Mouse (Mus musculus) hindbrain, embryonic 13.5 days (tissue): ENCODE results near the gene Dock1. TPM values are rescaled to one million over a fixed set of nuclear protein-coding genes. Genes with fewer than 3 reads are reported as not detected.
A peak's percentile ranks its signal among the peaks of the same experiment; 100 is the strongest.

Experiments used
- ATAC-seq: fragments of 200-750 bp; cut with Nextera tagmentation; 2 replicates; pipeline ENCODE4 v1.8.0; 2017; ENCODE audit warnings: moderate TSS enrichment; ENCODE audit not compliant: low FRiP score
- H3K27ac ChIP-seq: fragments of 300-500 bp; sonication (generic); 2 replicates; pipeline ENCODE4 v1.5.1; 2015; ENCODE audit warnings: inconsistent platforms, mild to moderate bottlenecking, moderate library complexity
- H3K27me3 ChIP-seq: fragments of 300-500 bp; sonication (generic); 2 replicates; pipeline ENCODE4 v1.6.1; 2015; ENCODE audit warnings: mild to moderate bottlenecking, inconsistent platforms
- H3K36me3 ChIP-seq: fragments of 300-500 bp; sonication (generic); 2 replicates; pipeline ENCODE4 v1.6.1; 2015; ENCODE audit warnings: mild to moderate bottlenecking, inconsistent platforms
- H3K4me1 ChIP-seq: fragments of 300-500 bp; sonication (generic); replicated peaks from 2 replicates; pipeline ENCODE4 v1.6.1; 2015; ENCODE audit warnings: inconsistent platforms
- H3K4me2 ChIP-seq: fragments of 300-500 bp; sonication (generic); 2 replicates; pipeline ENCODE4 v1.6.1; 2015; ENCODE audit warnings: inconsistent platforms, mild to moderate bottlenecking, moderate library complexity
- H3K4me3 ChIP-seq: fragments of 300-500 bp; sonication (generic); 2 replicates; pipeline ENCODE4 v1.5.1; 2015; ENCODE audit warnings: mild to moderate bottlenecking, inconsistent platforms
- H3K9ac ChIP-seq: fragments of 300-500 bp; sonication (generic); 2 replicates; pipeline ENCODE4 v1.6.1; 2015; ENCODE audit warnings: mild to moderate bottlenecking, inconsistent platforms
- H3K9me3 ChIP-seq: fragments of 300-500 bp; sonication (generic); 2 replicates; pipeline ENCODE4 v1.6.1; 2016; ENCODE audit warnings: inconsistent platforms
- WGBS: fragments of 180-500 bp; shearing (Covaris S2); methylation state at CpG from one replicate; pipeline ENCODE4 v1.1.7; 2015; 5-methylcytosine and 5-hydroxymethylcytosine counted together
- polyA plus RNA-seq: library from polyadenylated mRNA; unstranded; fragments of >200 nt; fragmentation: Nextera tagmentation; extraction: Ambion mirVana; gene quantifications from 2 replicates; pipeline ENCODE4 v1.2.1, GENCODE M21; 2015

Gene Dock1
- polyA plus RNA-seq, result 7.8 and 9.4 TPM in 2 replicates

DNA sequence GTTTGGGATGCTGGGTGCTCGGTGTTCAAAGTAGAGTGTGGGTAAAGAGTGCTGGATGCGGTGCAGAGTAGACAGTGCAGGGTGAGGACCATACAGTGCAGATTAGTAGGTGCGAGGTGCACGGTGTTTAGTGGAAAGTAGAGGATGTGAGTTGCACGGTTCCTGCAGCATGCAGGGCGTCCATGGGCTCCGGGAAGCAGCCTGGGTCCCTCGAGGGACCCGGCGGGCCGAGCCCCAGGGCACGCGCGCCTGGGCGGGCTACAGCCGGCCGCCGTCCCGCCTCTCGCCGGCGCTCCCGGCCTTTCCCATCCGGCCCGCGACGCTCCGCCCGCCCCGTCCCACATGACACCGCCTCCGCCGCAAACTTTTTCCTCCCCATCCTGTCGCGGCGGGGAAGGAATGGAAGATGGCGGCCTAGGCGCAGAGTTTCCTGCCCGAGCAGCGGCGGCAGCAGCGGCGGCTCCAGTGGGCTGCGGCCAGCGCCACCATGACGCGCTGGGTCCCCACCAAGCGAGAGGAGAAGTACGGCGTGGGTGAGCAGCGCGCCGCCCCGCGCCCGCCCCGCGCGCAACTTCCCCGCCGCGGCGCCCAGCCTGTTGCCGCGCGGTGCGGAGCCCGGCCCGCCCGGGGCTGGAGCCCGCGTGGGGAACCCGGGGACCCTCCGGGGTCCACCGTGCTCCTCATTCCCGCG lies at the start of gene Dock1:
Gene Dock1 (plus strand): TSS at position 343 of the 691 bp plus-strand sequence.
- Histone ChIP-seq H3K9ac (peak within 1 kb of the TSS; percentile 67), H3K4me3 (peak within 1 kb of the TSS; percentile 66), H3K4me2 (peak within 1 kb of the TSS; percentile 95), H3K4me1 (peaks cover 33% of the 10 kb centered on the region), H3K27ac (peak within 1 kb of the TSS; percentile 67), H3K9me3 (no peaks in the 10 kb centered on the region), H3K36me3 (no peaks in the 10 kb centered on the region), H3K27me3 (peaks cover 38% of the 10 kb centered on the region)
- 3% methylated on average over 56 of the region's 77 CpGs for WGBS
- peak; percentile 81 for ATAC-seq

DNA sequence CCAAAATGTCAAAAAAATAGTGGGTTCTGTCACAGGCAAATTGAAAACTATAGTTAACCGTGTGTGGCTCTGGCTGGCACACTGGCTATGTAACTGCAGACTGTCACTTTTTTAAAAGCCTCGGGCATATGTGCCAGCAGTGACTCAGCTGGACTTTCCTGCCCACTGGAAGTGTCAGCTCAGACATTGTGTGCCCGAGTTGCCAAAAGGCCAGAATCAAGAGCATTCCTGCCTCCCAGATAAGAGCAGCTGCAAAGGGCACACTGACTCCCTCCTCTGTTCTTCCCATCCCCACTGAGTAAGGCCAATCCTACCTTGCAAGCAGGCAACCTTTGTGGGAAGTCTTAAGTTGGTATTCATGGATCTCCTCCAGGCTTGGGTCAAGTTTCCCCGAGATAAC lies 42.5 kb upstream of the Dock1 start:
- H3K4me1 ChIP-seq, result no peaks in the 10 kb centered on the region
- no peak overlapping the region for H3K9ac ChIP-seq
- no peak overlapping the region for H3K4me3 ChIP-seq
- ATAC-seq, result no peak
- WGBS, result 84% methylated on average over 4 of the region's 4 CpGs
- H3K36me3 ChIP-seq, result no peaks in the 10 kb centered on the region
- no peak overlapping the region for H3K27ac ChIP-seq
- H3K27me3 ChIP-seq, result no peaks in the 10 kb centered on the region
- H3K9me3 ChIP-seq, result 0 out of 2 replicates have a peak, but pooled peaks cover under 1% of the 10 kb centered on the region
- H3K4me2 ChIP-seq, result no peak overlapping the region

GRCm38 (mm10) chr7:134650246-134650830 lies 20.1 kb upstream of the Dock1 start:
- Histone ChIP-seq H3K27ac (no peak overlapping the region), H3K4me2 (no peak overlapping the region), H3K9me3 (no peaks in the 10 kb centered on the region), H3K9ac (no peak overlapping the region), H3K4me1 (no peaks in the 10 kb centered on the region), H3K27me3 (no peaks in the 10 kb centered on the region), H3K4me3 (no peak overlapping the region), H3K36me3 (no peaks in the 10 kb centered on the region)
- ATAC-seq, result no peak
- WGBS, result 90% methylated on average over 8 of the region's 8 CpGs

- Histone ChIP-seq H3K9me3 (no peaks in the 10 kb centered on the region), H3K4me3 (no peak overlapping the region), H3K4me1 (no peaks in the 10 kb centered on the region), H3K4me2 (no peak overlapping the region), H3K27me3 (no peaks in the 10 kb centered on the region), H3K9ac (no peak overlapping the region), H3K27ac (no peak overlapping the region), H3K36me3 (no peaks in the 10 kb centered on the region)
- ATAC-seq, result no peak
- WGBS, result 82% methylated on average over 3 of the region's 3 CpGs
Observed at GRCm38 (mm10) chr7:134651071-134651470, 19.4 kb upstream of the Dock1 start.

DNA sequence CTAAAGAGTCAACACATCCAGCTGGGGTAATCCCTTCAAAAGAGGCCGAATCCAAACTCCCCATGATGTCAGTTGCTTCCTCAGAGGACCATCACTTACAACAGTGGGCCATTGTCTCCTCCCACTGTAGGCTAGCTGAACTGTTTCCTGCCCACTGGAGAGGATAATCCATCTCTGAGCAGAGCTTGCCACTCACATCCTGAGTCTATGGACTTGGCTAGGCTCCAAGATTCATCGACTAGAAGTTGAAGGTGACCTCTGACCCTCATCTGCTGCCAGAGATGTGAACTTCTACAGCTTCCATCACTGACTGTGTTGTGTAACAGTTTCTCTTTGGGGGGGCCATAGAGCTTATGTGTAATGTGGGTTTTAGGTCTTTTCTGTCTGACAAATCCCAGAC lies 7.2 kb upstream of the Dock1 start:
- Histone ChIP-seq H3K4me2 (no peak overlapping the region), H3K27ac (no peak overlapping the region), H3K9ac (no peak overlapping the region), H3K36me3 (no peaks in the 10 kb centered on the region), H3K27me3 (peaks cover 3% of the 10 kb centered on the region; the same call in 1 of the 2 replicates), H3K4me1 (no peaks in the 10 kb centered on the region), H3K9me3 (peaks cover 8% of the 10 kb centered on the region; the same call in 1 of the 2 replicates), H3K4me3 (no peak overlapping the region)
- 18% methylated on average over 2 of the region's 2 CpGs for WGBS
- ATAC-seq, result no peak

DNA sequence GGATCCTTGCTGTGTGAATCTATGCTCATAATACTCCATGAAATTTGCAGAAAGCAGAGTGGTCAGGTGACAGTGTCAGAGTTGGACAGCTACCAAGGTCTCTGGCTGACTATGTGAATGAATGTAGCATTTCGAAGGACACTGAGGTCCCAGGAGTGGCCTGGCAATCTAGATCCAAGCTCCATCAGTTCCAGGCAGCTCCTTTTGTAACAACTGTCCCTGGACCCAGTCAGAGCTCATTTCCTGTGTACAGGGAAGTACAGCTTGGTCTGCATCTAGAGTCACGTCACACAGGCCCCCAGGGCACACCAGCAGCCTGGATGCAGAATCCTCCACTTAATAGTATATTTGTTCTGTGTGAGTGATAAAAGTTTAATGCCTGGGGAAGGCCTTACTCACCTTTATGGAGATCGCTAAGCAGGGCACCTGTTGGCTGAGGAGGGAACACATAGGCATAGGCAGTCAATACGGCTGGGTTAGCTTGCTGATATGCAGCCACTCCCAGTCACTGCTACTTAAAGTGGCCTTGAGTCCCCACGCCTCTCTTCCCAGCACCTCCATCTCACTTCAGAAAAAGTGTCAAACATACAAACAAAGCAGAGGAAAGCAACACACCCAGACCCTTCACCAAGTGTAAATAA lies 4.7 kb upstream of the Dock1 start:
- 90% methylated on average over 5 of the region's 5 CpGs for WGBS
- H3K9me3 ChIP-seq, result no peaks in the 10 kb centered on the region

GRCm38 (mm10) chr7:134667271-134667702 lies 3.2 kb upstream of the Dock1 start:
- Histone ChIP-seq H3K27me3 (peaks cover 38% of the 10 kb centered on the region), H3K4me3 (no peak overlapping the region), H3K9ac (no peak overlapping the region), H3K4me1 (peaks cover 22% of the 10 kb centered on the region), H3K27ac (no peak overlapping the region), H3K9me3 (no peaks in the 10 kb centered on the region), H3K36me3 (no peaks in the 10 kb centered on the region), H3K4me2 (no peak overlapping the region)
- WGBS, result 84% methylated on average over 4 of the region's 4 CpGs
- no peak for ATAC-seq

More for the DNA sequence above, 4.7 kb upstream of the Dock1 start:
- peaks cover 10% of the 10 kb centered on the region for H3K4me1 ChIP-seq
- no peak for ATAC-seq
- no peak overlapping the region for H3K4me3 ChIP-seq
- H3K36me3 ChIP-seq, result no peaks in the 10 kb centered on the region
- peaks cover 25% of the 10 kb centered on the region for H3K27me3 ChIP-seq
- no peak overlapping the region for H3K4me2 ChIP-seq
- no peak overlapping the region for H3K27ac ChIP-seq
- H3K9ac ChIP-seq, result no peak overlapping the region

GRCm38 (mm10) chr7:134669474-134670311 lies 761 bp upstream of the Dock1 start:
- 93% methylated on average over 14 of the region's 14 CpGs for WGBS
- Histone ChIP-seq H3K9me3 (no peaks in the 10 kb centered on the region), H3K36me3 (no peaks in the 10 kb centered on the region), H3K4me2 (peak overlapping the region; percentile 95), H3K4me1 (peaks cover 33% of the 10 kb centered on the region), H3K27me3 (peaks cover 38% of the 10 kb centered on the region), H3K9ac (peak overlapping the region; percentile 67; the same call in 1 of the 2 replicates), H3K27ac (no peak overlapping the region), H3K4me3 (peak overlapping the region; percentile 66)
- ATAC-seq, result no peak

GRCm38 (mm10) chr7:134671003-134671461 lies 578 bp downstream of the Dock1 start:
- peak; percentile 50; the same call in 1 of the 2 replicates for ATAC-seq
- H3K36me3 ChIP-seq, result no peaks in the 10 kb centered on the region
- no peaks in the 10 kb centered on the region for H3K9me3 ChIP-seq
- H3K27ac ChIP-seq, result peak overlapping the region; percentile 67
- H3K9ac ChIP-seq, result peak overlapping the region; percentile 67
- H3K4me2 ChIP-seq, result peak overlapping the region; percentile 95
- peaks cover 33% of the 10 kb centered on the region for H3K4me1 ChIP-seq
- peaks cover 38% of the 10 kb centered on the region for H3K27me3 ChIP-seq
- 2% methylated on average over 28 of the region's 28 CpGs for WGBS
- peak overlapping the region; percentile 66 for H3K4me3 ChIP-seq

GRCm38 (mm10) chr7:134671467-134671901 lies 1.0 kb downstream of the Dock1 start:
- peak overlapping the region; percentile 95 for H3K4me2 ChIP-seq
- peak overlapping the region; percentile 67 for H3K9ac ChIP-seq
- H3K4me3 ChIP-seq, result peak overlapping the region; percentile 66
- H3K9me3 ChIP-seq, result no peaks in the 10 kb centered on the region
- whole genome bisulfite sequencing, result 38% methylated on average over 7 of the region's 7 CpGs
- no peaks in the 10 kb centered on the region for H3K36me3 ChIP-seq
- H3K4me1 ChIP-seq, result peaks cover 33% of the 10 kb centered on the region
- H3K27me3 ChIP-seq, result peaks cover 38% of the 10 kb centered on the region
- no peak for ATAC-seq
- H3K27ac ChIP-seq, result no peak overlapping the region

DNA sequence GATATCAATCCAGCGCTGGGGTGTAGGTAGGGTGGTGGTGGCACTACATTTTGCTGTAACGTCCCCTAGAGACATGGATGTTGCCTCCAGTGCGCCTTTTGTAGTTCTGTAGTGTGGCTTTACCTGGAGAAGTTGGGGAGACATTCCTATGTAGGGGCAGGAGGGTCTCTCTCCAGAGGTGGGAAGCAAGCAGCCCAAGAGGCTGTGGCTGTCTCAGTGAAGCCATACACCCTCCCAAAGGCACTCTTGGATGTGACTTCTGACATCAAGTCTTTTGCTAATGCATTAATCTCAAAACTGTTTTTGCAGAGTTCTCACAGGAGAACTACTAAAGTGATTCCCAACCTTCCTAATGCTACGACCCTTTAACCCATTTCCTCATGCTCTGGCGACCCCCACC lies 2.7 kb downstream of the Dock1 start:
- Histone ChIP-seq H3K4me2 (no peak overlapping the region), H3K4me1 (peaks cover 33% of the 10 kb centered on the region), H3K27me3 (peaks cover 36% of the 10 kb centered on the region), H3K36me3 (no peaks in the 10 kb centered on the region), H3K9ac (no peak overlapping the region), H3K27ac (no peak overlapping the region), H3K4me3 (no peak overlapping the region), H3K9me3 (no peaks in the 10 kb centered on the region)
- 85% methylated on average over 5 of the region's 5 CpGs for WGBS
- no peak for ATAC-seq

- peaks cover 32% of the 10 kb centered on the region for H3K27me3 ChIP-seq
Observed at GRCm38 (mm10) chr7:134673952-134674351, 3.5 kb downstream of the Dock1 start.

More at GRCm38 (mm10) chr7:134673952-134674351, 3.5 kb downstream of the Dock1 start:
- ATAC-seq, result no peak
- no peak overlapping the region for H3K4me3 ChIP-seq
- H3K4me1 ChIP-seq, result peaks cover 33% of the 10 kb centered on the region
- H3K9ac ChIP-seq, result no peak overlapping the region
- H3K27ac ChIP-seq, result no peak overlapping the region
- no peaks in the 10 kb centered on the region for H3K36me3 ChIP-seq
- 77% methylated on average over 9 of the region's 9 CpGs for WGBS
- no peaks in the 10 kb centered on the region for H3K9me3 ChIP-seq
- H3K4me2 ChIP-seq, result no peak overlapping the region
